Mouse (Mus musculus) limb, embryonic 14.5 days (tissue): ENCODE results near the gene Rhob. TPM values are rescaled to one million over a fixed set of nuclear protein-coding genes. Genes with fewer than 3 reads are reported as not detected.

ENCODE experiments used
- ATAC-seq: fragments of 200-750 bp; cut with Nextera tagmentation; 2 replicates; pipeline ENCODE4 v1.8.0; 2017; ENCODE audit warnings: low read depth, moderate number of reproducible peaks, moderate TSS enrichment; ENCODE audit not compliant: low FRiP score
- DNase-seq: peaks from one replicate; pipeline ENCODE4 v3.0.0-alpha.2; 2015; ENCODE audit warnings: low spot score
- H3K27ac ChIP-seq: fragments of 300-500 bp; sonication (generic); replicated peaks from 2 replicates; pipeline ENCODE4 v1.5.1; 2014; ENCODE audit warnings: low read depth, mild to moderate bottlenecking, low read length, moderate library complexity, mixed read lengths
- H3K27me3 ChIP-seq: fragments of 300-500 bp; sonication (generic); 2 replicates; pipeline ENCODE4 v1.6.1; 2014; ENCODE audit warnings: low read length, mixed read lengths; ENCODE audit not compliant: control insufficient read depth, insufficient read depth
- H3K36me3 ChIP-seq: fragments of 300-500 bp; sonication (generic); 2 replicates; pipeline ENCODE4 v1.6.1; 2014; ENCODE audit warnings: mild to moderate bottlenecking, low read length, moderate library complexity, mixed read lengths; ENCODE audit not compliant: control insufficient read depth, insufficient read depth
- H3K4me1 ChIP-seq: fragments of 300-500 bp; sonication (generic); 2 replicates; pipeline ENCODE4 v1.6.1; 2014; ENCODE audit warnings: antibody characterized with exemption, low read length, mixed read lengths; ENCODE audit not compliant: control insufficient read depth, insufficient read depth
- H3K4me2 ChIP-seq: fragments of 300-500 bp; sonication (generic); replicated peaks from 2 replicates; pipeline ENCODE4 v1.6.1; 2014; ENCODE audit warnings: low read depth, mild to moderate bottlenecking, low read length, moderate library complexity; ENCODE audit not compliant: severe bottlenecking
- H3K4me3 ChIP-seq: fragments of 300-500 bp; sonication (generic); replicated peaks from 2 replicates; pipeline ENCODE4 v1.5.1; 2014; ENCODE audit warnings: low read length
- H3K9ac ChIP-seq: fragments of 300-500 bp; sonication (generic); 2 replicates; pipeline ENCODE4 v1.6.1; 2014; ENCODE audit warnings: mild to moderate bottlenecking, low read depth, low read length, moderate library complexity; ENCODE audit not compliant: severe bottlenecking
- H3K9me3 ChIP-seq: fragments of 300-500 bp; sonication (generic); 2 replicates; pipeline ENCODE4 v1.6.1; 2016; ENCODE audit warnings: low read length; ENCODE audit not compliant: control insufficient read depth
- POLR2A ChIP-seq: fragments of 200-500 bp; IDR thresholded peaks from 2 replicates; pipeline ENCODE4 v1.8.0; 2012; ENCODE audit warnings: inconsistent platforms, mild to moderate bottlenecking, moderate library complexity, borderline replicate concordance; ENCODE audit not compliant: insufficient read depth, insufficient read length; ENCODE audit errors: extremely low read depth
- WGBS: fragments of 180-500 bp; shearing (Covaris S2); extraction: QIAGEN DNeasy Blood & Tissue Kit; methylation state at CpG from one replicate; pipeline ENCODE4 v1.1.7; 2014; 5-methylcytosine and 5-hydroxymethylcytosine counted together
- polyA plus RNA-seq, 2 experiments: library from polyadenylated mRNA; depleted of rRNA in 1 of 2; stranded (reverse) in 1 of 2; unstranded in 1 of 2; fragments of >200 nt; fragmentation: Nextera tagmentation in 1 of 2; extraction: Ambion mirVana in 1 of 2; gene quantifications; 2 replicates each; pipeline versions ENCODE4 v1.2.1 to v1.2.3; 2012 to 2014

The Rhob gene
- polyA plus RNA-seq, 2 experiments = 75.7 to 177 TPM

DNA sequence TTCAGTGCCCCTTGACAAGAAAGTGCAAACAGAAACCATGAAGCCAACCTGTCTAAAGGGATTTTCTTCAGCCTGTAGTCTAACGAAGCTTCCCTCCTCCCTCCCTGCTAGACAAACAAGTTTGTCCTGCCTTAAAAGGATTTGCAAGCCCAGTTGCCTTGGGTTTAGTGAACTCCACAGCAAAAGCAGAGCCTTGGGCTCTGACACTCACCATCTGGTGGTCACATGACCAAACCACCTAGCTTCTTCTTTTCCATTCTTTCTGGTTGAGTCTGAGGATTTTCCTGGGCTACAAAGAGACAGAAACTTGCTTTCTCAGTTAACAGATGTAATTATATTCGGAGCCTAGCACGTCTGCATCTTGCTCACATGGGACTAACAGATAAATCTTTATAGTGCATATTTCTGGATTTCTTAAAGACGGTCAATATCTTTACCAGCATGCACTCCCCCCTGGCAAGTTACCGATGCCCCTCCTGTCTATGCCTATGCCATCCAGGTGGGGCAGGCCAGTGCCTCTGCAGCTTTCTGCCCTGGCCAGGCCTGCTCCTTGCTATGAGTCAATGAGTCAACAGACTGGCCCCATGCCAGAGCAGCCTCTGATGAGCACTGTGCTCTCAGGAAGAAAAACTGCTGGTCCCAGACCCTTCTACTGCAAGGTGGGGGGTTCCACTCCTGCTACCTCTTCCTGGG, 11.7 kb downstream of the Rhob start:
- H3K9ac ChIP-seq = no peak overlapping the region
- H3K36me3 ChIP-seq = no peaks in the 10 kb centered on the region
- H3K4me3 ChIP-seq = no peak overlapping the region
- H3K4me1 ChIP-seq = peaks cover 10% of the 10 kb centered on the region; the same call in 1 of the 2 replicates
- no peaks in the 10 kb centered on the region for H3K9me3 ChIP-seq
- WGBS = 49% methylated on average over 5 of the region's 5 CpGs
- no peak for TF ChIP-seq POLR2A
- no peak overlapping the region for H3K4me2 ChIP-seq
- H3K27ac ChIP-seq = no peak overlapping the region
- no peaks in the 10 kb centered on the region for H3K27me3 ChIP-seq
- ATAC-seq (0 out of 2 replicates have a peak, but pooled peaks have one; percentile 30), DNase-seq (no peak)

DNA sequence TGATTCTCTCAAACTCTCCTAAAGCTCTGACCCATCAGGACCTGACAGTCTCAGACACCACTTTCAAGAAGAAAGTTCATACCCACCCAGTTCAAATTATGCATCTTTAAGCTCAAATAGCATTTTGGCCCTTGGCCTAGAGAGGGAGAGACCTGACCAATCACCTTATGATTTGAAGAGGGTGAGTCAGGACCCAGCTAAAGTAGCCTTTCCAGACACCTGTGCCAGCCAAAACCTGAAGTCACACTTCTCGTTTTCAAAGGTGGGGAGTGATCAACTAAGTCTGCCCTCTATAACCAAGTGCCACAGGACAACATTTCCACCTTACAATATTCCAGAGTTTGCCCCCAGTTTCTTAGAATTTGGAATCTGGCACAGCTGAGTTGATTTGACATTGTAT, 12.5 kb downstream of the Rhob start:
- Histone ChIP-seq H3K4me1 (peaks cover 6% of the 10 kb centered on the region; the same call in 1 of the 2 replicates), H3K4me2 (no peak overlapping the region), H3K9me3 (no peaks in the 10 kb centered on the region), H3K36me3 (no peaks in the 10 kb centered on the region), H3K27ac (no peak overlapping the region), H3K27me3 (no peaks in the 10 kb centered on the region), H3K4me3 (no peak overlapping the region), H3K9ac (no peak overlapping the region)
- 43% methylated on average over 1 of the region's 1 CpGs for WGBS
- TF ChIP-seq POLR2A = no peak
- ATAC-seq = no peak
- DNase-seq = no peak

DNA sequence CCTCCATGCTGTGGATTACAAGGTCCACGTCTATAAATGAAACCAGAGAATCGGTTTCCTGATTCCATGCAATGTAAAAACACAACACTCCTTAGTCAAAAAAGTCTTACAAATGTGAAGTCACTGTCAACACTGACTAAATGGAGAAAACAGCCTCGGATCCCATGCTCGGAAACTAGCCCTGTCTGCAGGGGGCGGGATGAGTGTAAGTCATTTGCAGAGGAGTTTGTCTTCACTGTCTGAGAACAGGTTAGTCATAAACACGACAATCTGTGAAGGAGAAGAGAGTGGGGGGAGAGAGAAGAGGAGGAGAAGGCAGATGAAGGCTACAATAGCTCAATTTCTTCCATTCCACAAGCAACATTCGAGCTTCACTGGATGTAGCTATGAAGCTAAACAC, 14.6 kb downstream of the Rhob start:
- Histone ChIP-seq H3K27ac (no peak overlapping the region), H3K27me3 (no peaks in the 10 kb centered on the region), H3K9me3 (no peaks in the 10 kb centered on the region), H3K4me1 (peaks cover 6% of the 10 kb centered on the region; the same call in 1 of the 2 replicates), H3K4me3 (no peak overlapping the region), H3K9ac (no peak overlapping the region), H3K36me3 (no peaks in the 10 kb centered on the region), H3K4me2 (no peak overlapping the region)
- TF ChIP-seq POLR2A = no peak
- DNase-seq (no peak), ATAC-seq (no peak)
- 74% methylated on average over 7 of the region's 7 CpGs for WGBS

DNA sequence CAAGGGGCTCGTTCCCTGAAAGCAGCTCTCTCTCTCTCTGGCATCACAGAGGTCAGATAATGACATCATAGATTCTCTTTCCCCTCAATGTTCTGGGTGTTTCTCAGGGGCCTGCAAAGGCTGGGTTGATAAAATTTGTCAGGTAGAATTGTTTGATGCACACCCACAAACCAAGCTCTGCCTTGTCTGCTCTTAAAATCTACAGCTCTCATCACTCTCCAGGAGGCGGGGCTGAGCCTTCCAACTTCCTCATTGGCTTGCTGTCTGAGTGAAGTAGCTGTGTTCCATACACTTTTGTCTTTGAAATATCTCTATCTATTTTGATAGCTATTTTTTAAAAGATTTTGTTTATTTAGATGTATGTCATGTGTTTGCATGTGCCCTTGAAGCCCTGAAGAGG, 17.6 kb downstream of the Rhob start:
- H3K27ac ChIP-seq = no peak overlapping the region
- no peaks in the 10 kb centered on the region for H3K9me3 ChIP-seq
- DNase-seq (no peak), ATAC-seq (no peak)
- no peak overlapping the region for H3K4me3 ChIP-seq
- H3K4me2 ChIP-seq = no peak overlapping the region
- H3K9ac ChIP-seq = no peak overlapping the region
- TF ChIP-seq POLR2A = no peak
- H3K36me3 ChIP-seq = no peaks in the 10 kb centered on the region
- H3K4me1 ChIP-seq = no peaks in the 10 kb centered on the region
- WGBS = 56% methylated on average over 2 of the region's 2 CpGs
- no peaks in the 10 kb centered on the region for H3K27me3 ChIP-seq

DNA sequence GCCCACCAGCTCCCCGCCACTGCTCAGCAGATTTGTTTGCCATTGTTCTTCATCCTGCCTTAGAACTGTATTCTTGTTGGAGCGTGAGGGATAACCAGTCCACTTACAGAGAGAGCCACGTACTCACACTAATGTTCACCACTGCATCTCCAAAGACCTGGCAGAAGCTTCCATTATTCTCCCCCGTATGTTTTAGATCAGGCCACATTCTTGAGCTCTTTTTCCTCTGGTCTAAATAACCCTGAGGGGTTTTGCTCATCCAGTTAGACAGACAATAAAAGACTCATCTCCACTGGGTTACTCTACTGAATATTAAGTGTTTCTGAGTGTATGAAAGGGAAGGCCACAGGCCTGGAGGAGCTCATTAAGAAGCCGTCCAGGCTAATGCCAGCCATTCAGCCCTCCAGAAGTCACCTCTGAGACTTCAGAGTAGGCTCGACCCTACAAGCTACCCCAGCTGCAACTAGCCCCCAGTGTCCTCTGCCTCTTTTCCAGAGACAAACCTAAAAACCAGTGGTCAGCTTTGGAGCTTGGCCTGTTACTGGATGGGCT, 24.9 kb downstream of the Rhob start:
- no peak for ATAC-seq
- WGBS = 57% methylated on average over 6 of the region's 6 CpGs
- Histone ChIP-seq H3K9ac (no peak overlapping the region), H3K27me3 (no peaks in the 10 kb centered on the region), H3K27ac (no peak overlapping the region), H3K4me1 (peaks cover 3% of the 10 kb centered on the region; the same call in 1 of the 2 replicates), H3K36me3 (no peaks in the 10 kb centered on the region), H3K4me2 (no peak overlapping the region), H3K4me3 (no peak overlapping the region), H3K9me3 (no peaks in the 10 kb centered on the region)
- no peak for DNase-seq
- TF ChIP-seq POLR2A = no peak
